Mouse (Mus musculus) spleen, postnatal 10 days (tissue): ENCODE results near the gene Olfr828.

Source experiments
- DNase-seq, 2 experiments: peaks; one replicate each; pipeline ENCODE4 v3.0.0; 2021 to 2022; ENCODE audit warnings: low spot score in 2 of 2

The Olfr828 gene

DNA sequence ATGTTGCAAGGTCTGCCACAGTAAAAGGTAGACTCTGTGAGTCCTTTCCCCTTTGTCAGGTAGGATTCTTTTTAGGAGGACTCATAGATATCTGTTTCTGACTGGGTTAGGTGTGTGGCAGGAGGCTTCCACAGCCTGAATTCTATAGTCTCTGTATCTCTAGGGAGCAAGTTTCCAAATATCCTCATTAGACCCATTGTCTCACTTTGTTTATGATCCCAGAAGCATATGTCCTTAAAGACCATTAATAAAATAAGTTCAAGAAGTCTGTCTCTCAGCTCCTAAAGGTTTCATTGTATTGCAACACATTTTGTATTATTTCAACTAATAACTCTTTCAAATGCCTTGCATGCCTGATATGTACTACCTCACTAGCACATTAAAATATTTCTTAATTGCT lies at the start of gene Olfr828:
Gene Olfr828, minus strand, starts transcription at position 101 of the 400 bp plus-strand sequence.
- no peak for DNase-seq

- DNase-seq: no peak
Measured at GRCm38 (mm10) chr9:18854633-18855032, 35.3 kb upstream of the Olfr828 start, which contains the start of gene Olfr829. Gene Olfr829 (plus strand): TSS chr9:18854933.

GRCm38 (mm10) chr9:18785316-18785715 lies 34.0 kb downstream of the Olfr828 start:
- no peak for DNase-seq

DNA sequence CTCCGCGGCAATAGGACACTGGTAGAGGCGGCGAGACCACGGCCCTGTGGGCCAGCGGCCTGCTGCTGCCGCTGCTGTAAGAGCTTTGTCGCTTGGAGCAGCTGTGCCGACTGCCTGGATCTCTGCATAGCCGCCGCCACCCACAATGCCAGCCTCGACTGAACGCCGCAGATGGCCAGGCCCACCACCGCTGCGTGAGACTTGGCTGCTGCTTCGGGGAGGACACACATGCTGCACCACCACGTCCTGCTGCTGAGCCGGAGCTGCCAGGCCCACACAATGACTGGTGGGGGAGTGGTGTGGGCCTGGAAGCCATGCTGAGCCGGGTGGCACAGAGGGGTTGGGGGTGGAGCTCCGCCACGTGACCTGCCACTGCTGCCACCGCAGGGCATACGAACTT lies 39.9 kb downstream of the Olfr828 start:
- DNase-seq: no peak

DNA sequence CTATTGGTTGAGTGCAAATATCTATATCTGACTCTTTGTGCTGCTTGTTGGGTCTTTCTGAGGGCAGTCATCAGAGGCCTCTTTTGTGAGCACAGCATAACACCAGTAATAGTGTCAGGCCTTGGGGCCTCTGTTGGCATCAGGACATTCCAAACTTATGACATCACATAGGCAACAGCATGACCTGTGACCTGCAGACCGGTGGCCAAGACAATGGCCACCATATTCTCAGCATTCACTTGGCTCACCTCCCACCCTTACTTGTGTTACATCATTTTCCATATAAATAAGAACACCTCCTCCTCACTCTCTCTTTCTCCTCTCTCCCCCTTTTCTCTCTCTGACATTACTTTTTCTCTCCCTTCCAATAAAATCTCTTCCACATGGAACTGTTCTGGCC lies 40.3 kb downstream of the Olfr828 start:
- no peak for DNase-seq
